Mouse (Mus musculus) heart, embryonic 12.5 days (tissue): Measurements from ENCODE around the gene Rhbdd2. TPM values are rescaled to one million over a fixed set of nuclear protein-coding genes. Genes with fewer than 3 reads are reported as not detected.
A peak's percentile ranks its signal among the peaks of the same experiment; 100 is the strongest.
"Not testable (repeated sequence)": the region's sequence is repeated elsewhere in the genome, so short reads cannot be mapped to it uniquely, and the experiment has no call there.

Source experiments
- ATAC-seq: fragments of 200-750 bp; cut with Nextera tagmentation; 2 replicates; pipeline ENCODE4 v1.8.0; 2017; ENCODE audit warnings: moderate TSS enrichment, moderate library complexity; ENCODE audit not compliant: insufficient number of reproducible peaks, low FRiP score
- H3K27ac ChIP-seq: fragments of 300-500 bp; sonication (generic); 2 replicates; pipeline ENCODE4 v1.5.1; 2016; ENCODE audit warnings: mild to moderate bottlenecking, moderate library complexity; ENCODE audit not compliant: poor library complexity, severe bottlenecking
- H3K27me3 ChIP-seq: fragments of 300-500 bp; sonication (generic); replicated peaks from 2 replicates; pipeline ENCODE4 v1.6.1; 2016; ENCODE audit warnings: mild to moderate bottlenecking, moderate library complexity
- H3K36me3 ChIP-seq: fragments of 300-500 bp; sonication (generic); 2 replicates; pipeline ENCODE4 v1.6.1; 2016; ENCODE audit warnings: mild to moderate bottlenecking, moderate library complexity
- H3K4me1 ChIP-seq: fragments of 300-500 bp; sonication (generic); replicated peaks from 2 replicates; pipeline ENCODE4 v1.6.1; 2016; ENCODE audit warnings: mild to moderate bottlenecking
- H3K4me2 ChIP-seq: fragments of 300-500 bp; sonication (generic); 2 replicates; pipeline ENCODE4 v1.6.1; 2016; ENCODE audit warnings: mild to moderate bottlenecking, moderate library complexity
- H3K4me3 ChIP-seq: fragments of 300-500 bp; sonication (generic); 2 replicates; pipeline ENCODE4 v1.5.1; 2016; ENCODE audit warnings: mild to moderate bottlenecking
- H3K9ac ChIP-seq: fragments of 300-500 bp; sonication (generic); 2 replicates; pipeline ENCODE4 v1.6.1; 2016; ENCODE audit warnings: mild to moderate bottlenecking, moderate library complexity
- H3K9me3 ChIP-seq: fragments of 300-500 bp; sonication (generic); replicated peaks from 2 replicates; pipeline ENCODE4 v1.6.1; 2016; ENCODE audit warnings: mild to moderate bottlenecking, moderate library complexity
- WGBS: fragments of 180-500 bp; shearing (Covaris S2); methylation state at CpG from one replicate; pipeline ENCODE4 v1.1.7; 2016; 5-methylcytosine and 5-hydroxymethylcytosine counted together
- polyA plus RNA-seq: library from polyadenylated mRNA; unstranded; fragments of >200 nt; fragmentation: Nextera tagmentation; extraction: Ambion mirVana; gene quantifications from 2 replicates; pipeline ENCODE4 v1.2.1, GENCODE M21; 2016

Rhbdd2 gene
- 39.2 and 45.6 TPM in 2 replicates for polyA plus RNA-seq

DNA sequence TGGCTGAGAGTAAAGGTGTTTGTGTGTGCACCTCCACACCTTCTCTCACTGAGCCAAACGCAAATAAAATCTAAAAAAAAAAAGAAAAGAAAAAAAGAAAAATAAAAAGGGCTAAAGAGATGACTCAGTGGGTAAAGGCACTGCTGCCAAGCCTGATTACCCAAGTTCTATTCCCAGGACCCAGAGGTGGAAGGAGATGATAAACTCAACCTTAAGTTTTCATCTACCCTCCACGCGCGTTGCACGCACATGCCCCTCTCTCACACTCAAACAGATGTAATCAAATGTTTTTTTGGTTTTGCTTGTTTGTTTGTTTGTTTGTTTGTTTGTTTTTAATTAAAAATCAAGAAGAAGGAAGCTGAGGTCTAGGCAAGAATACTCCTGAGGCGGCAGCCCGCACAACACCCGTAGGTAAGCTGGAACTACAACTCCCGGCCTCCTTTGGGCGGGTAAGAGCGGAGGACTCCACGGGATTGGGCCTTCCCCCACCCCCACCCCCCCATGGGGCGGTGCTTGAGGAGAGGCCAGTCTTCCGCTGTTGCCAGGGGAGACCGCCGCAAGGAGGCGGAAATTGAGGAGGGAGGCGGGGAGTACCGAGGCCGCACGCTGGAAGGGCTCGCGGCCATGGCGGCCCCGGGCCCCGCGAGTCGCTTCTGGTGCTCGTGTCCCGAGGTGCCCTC is at the start of gene Rhbdd2:
Gene Rhbdd2, plus strand, starts transcription at position 502 of the 680 bp plus-strand sequence.
- peak; percentile 99 for ATAC-seq
- Histone ChIP-seq H3K27me3 (no peaks in the 10 kb centered on the region), H3K9ac (peak within 1 kb of the TSS; percentile 77), H3K36me3 (peaks cover 19% of the 10 kb centered on the region), H3K4me2 (peak within 1 kb of the TSS; percentile 82), H3K4me3 (peak within 1 kb of the TSS; percentile 74), H3K27ac (peak within 1 kb of the TSS; percentile 54; the same call in 1 of the 2 replicates), H3K4me1 (peaks cover 8% of the 10 kb centered on the region), H3K9me3 (no peaks in the 10 kb centered on the region)
- WGBS = 14% methylated on average over 21 of the region's 30 CpGs

DNA sequence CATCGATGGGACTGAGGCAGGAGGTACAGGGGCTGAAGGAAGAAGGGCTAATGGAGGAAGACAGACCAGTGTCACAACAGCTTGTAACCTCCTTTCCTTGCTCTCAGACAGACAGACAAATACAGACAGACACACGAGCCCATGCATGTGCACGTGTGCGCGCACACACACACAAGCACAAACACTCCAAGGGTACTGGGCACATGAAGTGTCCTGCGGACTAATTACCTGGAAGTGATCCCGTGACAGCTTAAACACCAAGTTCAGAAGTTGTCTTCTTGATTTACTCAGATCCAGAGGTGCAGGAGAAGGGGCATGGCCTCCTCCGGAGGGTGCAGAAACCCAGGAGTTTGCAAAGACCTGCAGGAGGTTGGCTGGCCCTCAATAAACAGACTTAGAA is 46.7 kb upstream of the Rhbdd2 start:
- Histone ChIP-seq H3K4me1 (no peaks in the 10 kb centered on the region), H3K4me3 (no peak overlapping the region), H3K27me3 (no peaks in the 10 kb centered on the region), H3K4me2 (no peak overlapping the region), H3K36me3 (no peaks in the 10 kb centered on the region), H3K27ac (no peak overlapping the region), H3K9me3 (0 out of 2 replicates have a peak, but pooled peaks cover 3% of the 10 kb centered on the region), H3K9ac (no peak overlapping the region)
- ATAC-seq = no peak
- 82% methylated on average over 8 of the region's 8 CpGs for WGBS

DNA sequence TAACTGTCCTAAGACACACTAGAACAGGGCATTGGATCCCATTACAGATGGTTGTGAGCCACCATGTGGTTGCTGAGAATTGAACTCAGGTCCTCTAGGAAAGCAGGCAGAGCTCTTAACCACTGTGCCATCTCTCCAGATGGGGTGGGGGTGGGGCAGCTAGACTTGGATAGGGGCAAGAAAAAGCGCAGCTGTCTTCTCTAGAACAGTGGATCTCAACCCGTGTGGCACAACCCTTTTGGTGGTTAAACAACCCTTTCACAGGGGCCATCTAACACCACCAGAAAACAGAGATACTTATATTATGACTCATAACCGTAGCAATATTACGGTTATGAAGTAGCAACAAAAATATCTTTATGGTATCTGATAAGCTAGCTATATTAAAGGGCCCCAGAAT is 44.7 kb upstream of the Rhbdd2 start:
- H3K4me1 ChIP-seq = no peaks in the 10 kb centered on the region
- no peak overlapping the region for H3K9ac ChIP-seq
- H3K9me3 ChIP-seq = peaks cover 5% of the 10 kb centered on the region
- no peak for ATAC-seq
- H3K4me3 ChIP-seq = no peak overlapping the region
- H3K27me3 ChIP-seq = no peaks in the 10 kb centered on the region
- no peaks in the 10 kb centered on the region for H3K36me3 ChIP-seq
- no peak overlapping the region for H3K4me2 ChIP-seq
- H3K27ac ChIP-seq = no peak overlapping the region
- WGBS = 78% methylated on average over 4 of the region's 4 CpGs

DNA sequence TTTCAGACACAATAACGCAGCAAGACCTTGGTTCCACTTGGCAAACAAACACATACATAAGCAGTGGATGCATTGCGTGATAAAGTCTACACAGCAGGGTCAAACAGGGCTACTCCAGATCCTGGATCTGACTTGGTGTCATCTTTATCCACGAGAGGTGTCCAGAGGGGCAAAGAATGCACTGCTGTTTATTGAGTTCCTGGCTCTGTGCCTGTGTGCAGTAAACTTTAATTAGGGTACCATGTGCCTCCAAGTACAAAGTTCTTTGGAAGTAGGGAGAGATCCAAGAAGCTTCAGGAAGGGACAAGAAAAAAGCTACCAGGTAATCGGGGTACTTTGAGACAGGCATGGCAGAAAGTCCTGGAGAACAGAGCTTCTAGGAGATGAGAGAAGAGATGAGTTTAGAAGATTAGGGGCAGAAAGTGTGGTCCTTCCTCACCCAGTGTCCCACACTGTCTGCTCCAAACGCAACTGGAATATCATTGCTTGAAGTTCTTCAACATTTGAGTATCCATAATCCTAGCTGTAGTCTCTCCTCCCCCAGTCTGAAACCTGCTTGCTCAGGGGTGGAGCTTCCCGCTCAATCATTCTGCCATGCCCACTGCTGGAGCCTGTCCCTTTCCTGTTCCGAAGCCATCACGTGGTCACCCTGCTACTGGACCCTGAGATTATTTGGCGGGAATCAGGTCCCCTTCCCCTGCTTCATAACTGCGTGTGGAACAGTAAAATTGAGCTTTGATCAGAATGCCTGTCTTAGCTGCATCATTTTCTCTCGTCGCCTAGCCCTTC is 42.2 kb upstream of the Rhbdd2 start:
- Histone ChIP-seq H3K4me2 (no peak overlapping the region), H3K4me1 (no peaks in the 10 kb centered on the region), H3K36me3 (no peaks in the 10 kb centered on the region), H3K9ac (no peak overlapping the region), H3K27me3 (no peaks in the 10 kb centered on the region), H3K4me3 (no peak overlapping the region), H3K27ac (no peak overlapping the region), H3K9me3 (peaks cover 5% of the 10 kb centered on the region)
- WGBS = 72% methylated on average over 12 of the region's 12 CpGs
- ATAC-seq = no peak

DNA sequence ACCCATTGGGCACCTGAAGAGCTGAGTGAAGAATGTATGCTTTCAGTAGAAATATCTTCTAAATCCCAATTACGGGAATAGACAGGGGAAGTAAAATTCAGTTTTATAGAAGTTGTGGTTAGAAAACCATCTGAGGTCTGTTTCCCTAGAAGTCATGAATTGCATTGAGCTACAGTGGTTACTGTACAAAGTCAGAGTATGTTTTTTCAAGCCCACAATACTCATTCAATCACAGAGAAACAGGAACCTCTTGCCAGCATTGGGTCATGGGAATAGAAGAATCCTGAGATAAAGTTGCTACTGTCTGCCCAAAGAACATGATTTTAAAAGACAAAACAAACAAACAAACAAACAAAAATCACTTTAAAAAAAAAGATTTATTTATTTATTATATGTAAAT is 27.8 kb upstream of the Rhbdd2 start:
- H3K4me2 ChIP-seq, H3K4me3 ChIP-seq, H3K36me3 ChIP-seq, H3K9ac ChIP-seq, ATAC-seq, H3K4me1 ChIP-seq, H3K27me3 ChIP-seq, H3K27ac ChIP-seq, H3K9me3 ChIP-seq: not testable (repeated sequence)
- no CpG with 5 or more reads among the region's 1 CpGs for WGBS

DNA sequence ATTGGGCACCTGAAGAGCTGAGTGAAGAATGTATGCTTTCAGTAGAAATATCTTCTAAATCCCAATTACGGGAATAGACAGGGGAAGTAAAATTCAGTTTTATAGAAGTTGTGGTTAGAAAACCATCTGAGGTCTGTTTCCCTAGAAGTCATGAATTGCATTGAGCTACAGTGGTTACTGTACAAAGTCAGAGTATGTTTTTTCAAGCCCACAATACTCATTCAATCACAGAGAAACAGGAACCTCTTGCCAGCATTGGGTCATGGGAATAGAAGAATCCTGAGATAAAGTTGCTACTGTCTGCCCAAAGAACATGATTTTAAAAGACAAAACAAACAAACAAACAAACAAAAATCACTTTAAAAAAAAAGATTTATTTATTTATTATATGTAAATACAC is 25.7 kb upstream of the Rhbdd2 start:
- H3K36me3 ChIP-seq, H3K9ac ChIP-seq, H3K4me2 ChIP-seq, H3K9me3 ChIP-seq, ATAC-seq, H3K27ac ChIP-seq, H3K27me3 ChIP-seq, H3K4me1 ChIP-seq, H3K4me3 ChIP-seq: not testable (repeated sequence)
- no CpG with 5 or more reads among the region's 1 CpGs for WGBS

DNA sequence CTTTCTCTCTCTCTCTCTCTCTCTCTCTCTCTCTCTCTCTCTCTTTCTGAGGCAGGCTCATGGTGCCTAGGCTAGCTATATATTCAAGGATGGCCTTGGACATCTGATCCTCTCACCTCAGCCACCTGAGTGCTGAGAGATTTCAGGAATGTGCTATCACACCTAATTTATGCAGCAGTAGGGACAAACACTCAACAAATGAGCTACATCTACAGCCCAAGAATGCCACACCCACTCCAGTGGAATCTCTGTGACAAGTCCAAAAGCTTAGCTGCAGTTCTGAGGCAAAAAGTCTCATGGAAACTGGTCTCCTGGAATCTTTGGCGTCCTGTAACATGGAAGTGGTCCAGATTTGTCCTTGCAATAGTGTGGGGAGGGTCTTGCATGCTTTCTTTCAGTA is 24.8 kb upstream of the Rhbdd2 start:
- Histone ChIP-seq H3K4me1 (no peaks in the 10 kb centered on the region), H3K4me3 (no peak overlapping the region), H3K36me3 (no peaks in the 10 kb centered on the region), H3K4me2 (no peak overlapping the region), H3K27me3 (no peaks in the 10 kb centered on the region), H3K9me3 (peaks cover 11% of the 10 kb centered on the region), H3K27ac (no peak overlapping the region), H3K9ac (no peak overlapping the region)
- no peak for ATAC-seq
- 37% methylated on average over 1 of the region's 1 CpGs for WGBS

DNA sequence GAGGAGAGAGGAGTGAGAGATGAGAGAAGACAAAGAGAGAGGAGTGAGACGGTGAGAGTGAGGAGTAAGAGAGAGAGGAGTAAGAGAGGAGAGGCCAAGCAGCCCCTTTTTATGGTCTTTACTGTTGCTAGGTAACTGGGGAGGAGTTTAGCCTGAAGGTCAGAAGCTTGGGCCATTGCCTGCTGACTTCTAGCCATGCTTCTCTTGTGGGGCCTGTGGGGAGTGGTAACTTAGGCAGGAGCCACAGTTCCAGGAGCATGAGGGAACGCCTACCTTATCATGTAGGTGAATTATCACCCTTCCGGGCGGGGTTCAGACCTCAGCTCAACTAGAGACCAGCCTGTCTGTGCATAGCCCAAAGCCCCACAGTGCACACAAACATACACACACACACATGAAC is 22.6 kb upstream of the Rhbdd2 start:
- ATAC-seq = no peak
- H3K9ac ChIP-seq = no peak overlapping the region
- H3K9me3 ChIP-seq = peaks cover 5% of the 10 kb centered on the region
- H3K4me1 ChIP-seq = no peaks in the 10 kb centered on the region
- no peak overlapping the region for H3K4me2 ChIP-seq
- H3K4me3 ChIP-seq = no peak overlapping the region
- WGBS = 58% methylated on average over 4 of the region's 4 CpGs
- H3K27me3 ChIP-seq = 0 out of 2 replicates have a peak, but pooled peaks cover 3% of the 10 kb centered on the region
- H3K27ac ChIP-seq = no peak overlapping the region
- H3K36me3 ChIP-seq = no peaks in the 10 kb centered on the region

DNA sequence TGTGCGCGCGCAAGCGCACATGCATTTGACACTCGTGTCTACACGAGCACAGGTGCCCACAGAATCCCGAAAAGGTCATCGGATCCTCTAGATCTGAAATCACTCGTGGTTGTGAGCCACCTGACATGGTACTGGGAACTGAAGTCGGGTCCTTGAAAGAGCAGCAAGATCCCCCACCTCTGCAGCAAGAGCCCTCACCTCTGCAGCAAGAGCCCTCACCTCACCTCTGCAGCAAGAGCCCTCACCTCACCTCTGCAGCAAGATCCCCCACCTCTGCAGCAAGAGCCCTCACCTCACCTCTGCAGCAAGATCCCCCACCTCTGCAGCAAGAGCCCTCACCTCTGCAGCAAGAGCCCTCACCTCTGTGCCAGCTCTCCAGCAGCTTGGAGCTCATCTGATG is 12.7 kb upstream of the Rhbdd2 start:
- not testable (repeated sequence) for H3K9me3 ChIP-seq, H3K4me1 ChIP-seq

DNA sequence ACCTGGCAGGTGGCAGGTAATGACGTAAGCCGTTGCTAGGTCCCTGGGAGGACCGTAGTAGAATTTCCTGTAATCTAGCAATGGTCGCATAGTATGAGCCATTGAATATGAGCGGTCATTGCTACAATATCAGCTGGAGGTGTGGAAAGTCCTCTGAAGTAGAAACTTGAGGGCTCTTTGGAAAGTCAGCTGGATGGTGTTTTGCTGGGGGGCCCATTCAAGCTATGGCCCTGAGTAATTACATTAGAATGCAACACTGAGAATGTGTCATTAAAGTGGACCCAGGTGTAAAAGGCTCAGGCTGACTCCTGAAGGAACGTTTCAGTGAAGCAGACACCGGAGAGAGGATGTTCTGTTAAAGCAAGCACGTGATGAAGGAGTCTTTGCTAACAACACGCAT is 11.9 kb upstream of the Rhbdd2 start:
- no peak overlapping the region for H3K4me3 ChIP-seq
- WGBS = 78% methylated on average over 9 of the region's 9 CpGs
- H3K27ac ChIP-seq = no peak overlapping the region
- ATAC-seq = no peak
- no peaks in the 10 kb centered on the region for H3K4me1 ChIP-seq
- H3K9me3 ChIP-seq = no peaks in the 10 kb centered on the region
- H3K4me2 ChIP-seq = no peak overlapping the region
- H3K9ac ChIP-seq = no peak overlapping the region
- 0 out of 2 replicates have a peak, but pooled peaks cover 3% of the 10 kb centered on the region for H3K27me3 ChIP-seq
- no peaks in the 10 kb centered on the region for H3K36me3 ChIP-seq

More for the DNA sequence above, 12.7 kb upstream of the Rhbdd2 start:
- not testable (repeated sequence) for H3K36me3 ChIP-seq, H3K4me2 ChIP-seq, H3K4me3 ChIP-seq, H3K27ac ChIP-seq, ATAC-seq, H3K9ac ChIP-seq, H3K27me3 ChIP-seq
- 82% methylated on average over 10 of the region's 10 CpGs for WGBS

DNA sequence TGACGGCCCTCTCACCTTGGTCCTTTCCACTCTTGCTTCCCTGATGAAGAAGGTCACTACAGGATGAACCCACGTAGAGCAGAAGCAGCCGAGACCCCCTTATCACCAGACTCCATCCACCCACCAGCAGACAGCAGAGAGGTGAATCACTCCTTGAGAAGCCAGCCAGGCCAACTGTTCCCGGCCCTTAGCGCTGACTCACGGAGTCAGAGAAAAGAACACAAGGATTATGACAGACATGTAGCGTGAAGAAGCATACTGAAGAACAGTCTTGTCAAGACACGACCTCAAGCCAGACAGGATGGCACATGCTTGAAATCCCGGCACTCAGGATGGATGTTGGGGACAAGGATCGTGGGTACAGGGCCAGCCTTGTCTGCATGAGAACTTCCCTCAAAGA is 10.7 kb upstream of the Rhbdd2 start:
- 0 out of 2 replicates have a peak, but pooled peaks cover 3% of the 10 kb centered on the region for H3K27me3 ChIP-seq
- H3K4me2 ChIP-seq = no peak overlapping the region
- H3K4me3 ChIP-seq = no peak overlapping the region
- H3K9me3 ChIP-seq = no peaks in the 10 kb centered on the region
- no peak overlapping the region for H3K9ac ChIP-seq
- H3K36me3 ChIP-seq = no peaks in the 10 kb centered on the region
- 68% methylated on average over 10 of the region's 10 CpGs for WGBS
- H3K4me1 ChIP-seq = no peaks in the 10 kb centered on the region
- no peak for ATAC-seq
- H3K27ac ChIP-seq = no peak overlapping the region
